Mouse (Mus musculus) ES-Bruce4 (cell line): ENCODE data around the gene Rps2.

Experiments
- CTCF ChIP-seq: IDR thresholded peaks from one replicate; pipeline ENCODE4 v1.8.1; 2011; ENCODE audit warnings: low read depth, low read length
- EP300 ChIP-seq: IDR thresholded peaks from 2 replicates; pipeline ENCODE4 v1.6.1; 2011; ENCODE audit warnings: low read depth, low read length; ENCODE audit not compliant: insufficient read depth

- no peak for TF ChIP-seq CTCF
- TF ChIP-seq EP300, result no peak
These were observed 18.6 kb downstream of the Rps2 start, which contains the start of gene Msrb1 for GRCm38 (mm10) chr17:24736330-24737051.
